Mouse (Mus musculus) naive thymus-derived CD4-positive, alpha-beta T cell, adult 2 months (primary cell): Measurements from ENCODE around the gene Vsig10l.
A peak's percentile ranks its signal among the peaks of the same experiment; 100 is the strongest.

Source experiments
- DNase-seq: peaks from one replicate; pipeline ENCODE4 v3.0.0-alpha.2; 2011; ENCODE audit warnings: low read depth

Vsig10l gene

GRCm38 (mm10) chr7:43462851-43463250 lies at the start of gene Vsig10l:
TSS of gene Vsig10l (plus strand) at chr7:43463151.
- DNase-seq, result no peak

- DNase-seq, result no peak
Observed at GRCm38 (mm10) chr7:43417298-43417697, 45.7 kb upstream of the Vsig10l start.

GRCm38 (mm10) chr7:43422995-43423617 lies 39.8 kb upstream of the Vsig10l start:
- peak; percentile 88 for DNase-seq

GRCm38 (mm10) chr7:43423991-43424625 lies 38.8 kb upstream of the Vsig10l start:
- DNase-seq, result peak; percentile 26

- DNase-seq, result no peak
Observed at GRCm38 (mm10) chr7:43427406-43427805, 35.5 kb upstream of the Vsig10l start, which contains the start of gene Lim2. TSS of gene Lim2 (plus strand) at chr7:43427670.

- DNase-seq, result no peak
Observed at GRCm38 (mm10) chr7:43429500-43429899, 33.5 kb upstream of the Vsig10l start.

GRCm38 (mm10) chr7:43432891-43433290 lies 30.1 kb upstream of the Vsig10l start:
- DNase-seq, result no peak

GRCm38 (mm10) chr7:43434676-43435075 lies 28.3 kb upstream of the Vsig10l start:
- DNase-seq, result no peak

GRCm38 (mm10) chr7:43436341-43437255 lies 26.4 kb upstream of the Vsig10l start, which contains the start of gene Nkg7:
TSS of gene Nkg7 (plus strand) at chr7:43437073.
- DNase-seq, result no peak

GRCm38 (mm10) chr7:43438611-43439010 lies 24.3 kb upstream of the Vsig10l start:
- no peak for DNase-seq

- DNase-seq, result no peak
Observed at GRCm38 (mm10) chr7:43440482-43440881, 22.5 kb upstream of the Vsig10l start, which contains the start of gene Cldnd2. TSS of gene Cldnd2 (plus strand) at chr7:43440782.

GRCm38 (mm10) chr7:43441071-43441470 lies 21.9 kb upstream of the Vsig10l start:
- no peak for DNase-seq

GRCm38 (mm10) chr7:43442684-43443083 lies 20.3 kb upstream of the Vsig10l start:
- DNase-seq, result no peak

- DNase-seq, result peak; percentile 80
Observed at GRCm38 (mm10) chr7:43443126-43443916, 19.6 kb upstream of the Vsig10l start.

- peak; percentile 92 for DNase-seq
Observed at GRCm38 (mm10) chr7:43443917-43444293, 19.0 kb upstream of the Vsig10l start, which contains the start of the genes Etfb and Gm45233. TSS of gene Etfb (plus strand) at chr7:43444083. TSS of gene Gm45233 (plus strand) at chr7:43444128.

- DNase-seq, result no peak
Observed at GRCm38 (mm10) chr7:43447801-43448200, 15.2 kb upstream of the Vsig10l start.

GRCm38 (mm10) chr7:43448246-43448645 lies 14.7 kb upstream of the Vsig10l start:
- DNase-seq, result no peak

- DNase-seq, result no peak
Observed at GRCm38 (mm10) chr7:43449811-43450210, 13.1 kb upstream of the Vsig10l start.

GRCm38 (mm10) chr7:43451726-43452125 lies 11.2 kb upstream of the Vsig10l start:
- DNase-seq, result no peak

GRCm38 (mm10) chr7:43452609-43453008 lies 10.3 kb upstream of the Vsig10l start:
- DNase-seq, result no peak

- no peak for DNase-seq
Observed at GRCm38 (mm10) chr7:43453599-43454355, 9.2 kb upstream of the Vsig10l start.
